Mouse (Mus musculus): ENCODE data around the gene Ypel2.

DNA sequence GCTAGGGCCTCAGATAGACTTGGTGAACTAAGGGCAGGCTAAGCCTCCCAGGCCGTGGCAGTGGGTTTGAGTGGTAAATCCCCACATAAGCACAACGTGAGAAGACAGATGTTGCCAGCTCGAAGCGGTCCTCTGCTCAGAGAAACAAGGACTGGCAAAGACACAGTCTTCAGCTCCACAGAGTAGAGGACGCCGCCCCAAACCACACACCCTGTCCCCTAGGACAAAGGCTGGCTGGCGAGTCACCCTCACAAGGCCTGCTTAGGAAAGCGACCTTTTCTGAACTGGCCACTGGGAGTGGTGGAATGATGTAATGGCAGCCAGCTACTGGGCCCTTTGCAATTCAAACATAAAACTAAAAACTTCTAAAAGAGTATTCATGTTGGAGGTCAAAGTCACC lies 40.4 kb downstream of the Ypel2 start:
- no peak for TF ChIP-seq CTCF (IDR thresholded peaks at IDR 0.05; ENCODE audit: borderline replicate concordance, insufficient read depth, low read length)
- no peak for TF ChIP-seq POLR2A (IDR thresholded peaks at IDR 0.05; ENCODE audit: low read depth, low read length)
